Mouse (Mus musculus): ENCODE measurements around the gene Htatip2. TPM values are rescaled to one million over a fixed set of nuclear protein-coding genes. Genes with fewer than 3 reads are reported as not detected.

The Htatip2 gene
- polyA plus RNA-seq (2015; fragmentation: Nextera tagmentation; extraction: Ambion mirVana), result 39.0 and 40.6 TPM in 2 replicates

- ATAC-seq (ENCODE audit: low read depth), result peak; percentile 90
- H3K9me3 ChIP-seq (replicated peaks), result no peaks in the 10 kb centered on the region
- WGBS (ENCODE audit: insufficient replicate concordance), result under 1% methylated on average over 32 of the region's 42 CpGs
These were observed at the start of gene Htatip2 for GRCm38 (mm10) chr7:49758934-49759571. Gene Htatip2 (plus strand): TSS chr7:49759115.

DNA sequence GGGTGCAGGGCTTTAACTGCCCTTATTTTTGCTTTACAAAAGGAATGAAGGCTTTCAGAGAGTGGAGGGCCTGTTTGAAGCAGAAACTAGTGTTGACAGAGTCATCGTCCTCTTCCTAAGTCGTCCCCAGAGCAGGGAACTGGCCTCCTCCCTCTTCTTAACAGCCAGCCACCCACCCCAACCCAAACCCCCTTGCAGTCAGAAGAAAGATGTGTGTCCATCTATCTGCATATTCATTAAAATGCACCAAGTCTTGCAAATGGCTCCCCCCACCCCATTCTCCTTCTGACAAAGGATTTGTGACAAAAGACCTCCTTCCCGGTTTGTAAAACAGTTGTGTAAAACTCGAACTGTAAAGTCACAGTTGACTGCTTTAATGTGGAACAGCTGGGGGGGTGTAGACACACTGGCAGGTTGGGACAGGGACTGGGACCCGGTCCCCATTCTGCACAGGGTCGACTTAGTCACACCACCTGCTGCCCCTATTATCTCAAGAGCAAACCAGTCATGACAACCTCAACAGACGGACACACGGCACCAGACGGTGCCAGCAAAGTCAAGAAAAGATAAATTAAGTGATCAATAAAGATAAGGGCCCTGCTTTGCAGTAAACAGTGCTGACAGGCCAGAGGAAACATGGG is 49.4 kb upstream of the Htatip2 start:
- WGBS (ENCODE audit: insufficient replicate concordance), result 36% methylated on average over 9 of the region's 9 CpGs
- Histone ChIP-seq H3K9me3 (replicated peaks) (no peaks in the 10 kb centered on the region), H3K9ac (no peak overlapping the region), H3K27me3 (no peaks in the 10 kb centered on the region), H3K4me3 (replicated peaks) (no peak overlapping the region), H3K4me2 (no peak overlapping the region), H3K4me1 (replicated peaks) (no peaks in the 10 kb centered on the region), H3K36me3 (no peaks in the 10 kb centered on the region), H3K27ac (no peak overlapping the region)
- DNase-seq, result no peak
- no peak for ATAC-seq (ENCODE audit: low read depth)

More at GRCm38 (mm10) chr7:49758934-49759571, at the start of gene Htatip2:
- H3K4me1 ChIP-seq (replicated peaks), result peaks cover 64% of the 10 kb centered on the region
- peak within 1 kb of the TSS; percentile 90 for H3K4me3 ChIP-seq (replicated peaks)
- H3K27me3 ChIP-seq, result peaks cover 8% of the 10 kb centered on the region
- H3K4me2 ChIP-seq, result peak within 1 kb of the TSS; percentile 88
- peak within 1 kb of the TSS; percentile 97 for H3K27ac ChIP-seq
- DNase-seq, result peak; percentile 77
- peak within 1 kb of the TSS; percentile 94 for H3K9ac ChIP-seq
- peaks cover 14% of the 10 kb centered on the region for H3K36me3 ChIP-seq

DNA sequence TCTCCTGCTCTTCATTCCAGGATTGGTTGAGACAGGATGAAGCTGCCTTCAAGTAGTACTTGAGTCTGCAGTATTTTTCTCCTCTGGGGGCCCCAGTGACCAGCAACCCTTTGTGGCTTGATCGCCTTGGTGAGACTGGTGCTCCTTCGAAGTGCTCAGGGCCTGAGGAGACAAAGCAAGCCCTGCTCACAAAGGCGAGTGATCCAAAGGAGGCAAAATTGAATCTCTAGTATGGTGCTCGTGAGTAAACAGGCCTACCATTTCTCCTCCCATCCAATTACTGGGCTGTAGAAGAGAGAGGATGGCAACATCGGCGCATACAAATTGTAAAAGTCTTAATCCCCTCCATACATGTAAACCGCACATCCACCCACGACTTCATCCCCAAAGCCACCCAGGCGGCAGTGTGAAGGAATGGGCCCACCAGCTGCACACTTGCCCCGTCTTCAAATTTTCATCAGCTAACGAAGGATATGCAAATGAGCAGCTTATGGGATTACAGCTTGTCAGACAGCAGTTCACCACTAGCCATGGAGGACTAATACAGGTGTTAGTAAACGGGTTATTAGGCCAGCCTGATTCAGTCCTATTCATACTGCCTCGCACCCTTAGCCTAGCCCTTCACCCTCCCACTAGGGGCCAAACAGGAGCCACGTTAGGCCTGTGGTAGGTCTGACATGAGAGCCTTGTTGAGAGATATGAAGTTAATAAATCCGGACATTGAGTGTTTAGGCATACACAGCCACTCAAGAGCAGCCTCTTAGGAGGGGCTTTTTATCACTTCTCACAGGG is 40.8 kb upstream of the Htatip2 start:
- no peak for ATAC-seq (ENCODE audit: low read depth)
- H3K27ac ChIP-seq, result no peak overlapping the region
- WGBS (ENCODE audit: insufficient replicate concordance), result 64% methylated on average over 15 of the region's 15 CpGs
- no peaks in the 10 kb centered on the region for H3K4me1 ChIP-seq (replicated peaks)
- no peak overlapping the region for H3K4me2 ChIP-seq
- no peak for DNase-seq
- no peak overlapping the region for H3K9ac ChIP-seq
- no peak overlapping the region for H3K4me3 ChIP-seq (replicated peaks)
- no peaks in the 10 kb centered on the region for H3K36me3 ChIP-seq
- H3K27me3 ChIP-seq, result no peaks in the 10 kb centered on the region
- no peaks in the 10 kb centered on the region for H3K9me3 ChIP-seq (replicated peaks)

DNA sequence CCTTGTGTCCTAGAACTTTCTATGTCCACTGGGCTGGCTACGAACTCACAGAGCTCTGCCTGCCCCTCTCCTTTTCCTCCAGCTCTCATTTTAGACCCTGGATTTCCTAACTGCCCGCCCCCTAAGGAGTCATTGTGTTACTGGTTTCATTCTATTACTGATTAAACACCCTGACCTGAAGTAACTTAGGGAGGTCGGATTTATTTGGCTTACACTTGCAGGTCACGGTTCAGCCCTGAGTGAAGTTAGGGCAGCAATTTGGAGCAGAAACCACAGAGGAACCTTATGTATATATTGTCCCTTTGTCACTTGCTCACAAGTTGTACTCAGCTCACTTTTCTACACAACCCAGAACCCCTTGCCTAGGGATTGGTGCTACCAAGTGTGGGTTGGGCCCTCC is 24.6 kb upstream of the Htatip2 start:
- Histone ChIP-seq H3K27me3 (no peaks in the 10 kb centered on the region), H3K4me1 (replicated peaks) (no peaks in the 10 kb centered on the region), H3K4me2 (no peak overlapping the region), H3K36me3 (no peaks in the 10 kb centered on the region), H3K27ac (no peak overlapping the region), H3K9ac (no peak overlapping the region), H3K9me3 (replicated peaks) (no peaks in the 10 kb centered on the region), H3K4me3 (replicated peaks) (no peak overlapping the region)
- DNase-seq (no peak), ATAC-seq (ENCODE audit: low read depth) (no peak)
- 46% methylated on average over 4 of the region's 4 CpGs for WGBS (ENCODE audit: insufficient replicate concordance)

- no peaks in the 10 kb centered on the region for H3K9me3 ChIP-seq (replicated peaks)
- no peaks in the 10 kb centered on the region for H3K4me1 ChIP-seq (replicated peaks)
- 0 out of 2 replicates have a peak, but pooled peaks cover 7% of the 10 kb centered on the region for H3K27me3 ChIP-seq
- no peak for ATAC-seq (ENCODE audit: low read depth)
- H3K27ac ChIP-seq, result no peak overlapping the region
- H3K4me3 ChIP-seq (replicated peaks), result no peak overlapping the region
- no peaks in the 10 kb centered on the region for H3K36me3 ChIP-seq
- WGBS (ENCODE audit: insufficient replicate concordance), result 65% methylated on average over 8 of the region's 8 CpGs
- no peak overlapping the region for H3K4me2 ChIP-seq
- H3K9ac ChIP-seq, result no peak overlapping the region
- DNase-seq, result no peak
These were observed 19.5 kb upstream of the Htatip2 start for GRCm38 (mm10) chr7:49739448-49739847.

GRCm38 (mm10) chr7:49741474-49741873 is 17.4 kb upstream of the Htatip2 start:
- H3K4me3 ChIP-seq (replicated peaks), result no peak overlapping the region
- 0 out of 2 replicates have a peak, but pooled peaks cover 7% of the 10 kb centered on the region for H3K27me3 ChIP-seq
- no peaks in the 10 kb centered on the region for H3K9me3 ChIP-seq (replicated peaks)
- 5% methylated on average over 5 of the region's 5 CpGs for WGBS (ENCODE audit: insufficient replicate concordance)
- H3K36me3 ChIP-seq, result no peaks in the 10 kb centered on the region
- ATAC-seq (ENCODE audit: low read depth) (no peak), DNase-seq (no peak)
- no peak overlapping the region for H3K4me2 ChIP-seq
- no peaks in the 10 kb centered on the region for H3K4me1 ChIP-seq (replicated peaks)
- H3K9ac ChIP-seq, result no peak overlapping the region
- no peak overlapping the region for H3K27ac ChIP-seq

DNA sequence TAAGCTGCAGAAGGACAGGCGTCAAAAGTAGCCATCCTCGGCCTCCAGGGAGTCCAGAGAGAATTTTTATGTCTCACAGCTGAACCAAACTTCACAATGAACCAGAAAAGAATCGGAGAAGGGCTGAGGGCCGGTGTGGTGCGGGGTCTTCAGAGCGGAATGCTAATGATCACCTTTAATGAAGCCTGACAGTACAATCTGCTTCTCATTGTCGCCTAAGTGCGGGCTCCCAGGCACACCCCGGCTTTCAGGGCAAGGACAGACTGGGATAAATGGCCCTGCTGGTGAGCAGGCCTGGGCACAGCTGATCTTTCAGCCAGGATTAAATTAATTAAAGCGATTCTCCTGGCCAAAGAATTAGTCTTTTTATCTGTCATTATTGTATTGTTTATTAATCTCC is 17.0 kb upstream of the Htatip2 start:
- no peaks in the 10 kb centered on the region for H3K9me3 ChIP-seq (replicated peaks)
- WGBS (ENCODE audit: insufficient replicate concordance), result 35% methylated on average over 10 of the region's 10 CpGs
- H3K4me1 ChIP-seq (replicated peaks), result no peaks in the 10 kb centered on the region
- H3K27ac ChIP-seq, result no peak overlapping the region
- 0 out of 2 replicates have a peak, but pooled peaks cover 7% of the 10 kb centered on the region for H3K27me3 ChIP-seq
- H3K36me3 ChIP-seq, result no peaks in the 10 kb centered on the region
- no peak overlapping the region for H3K9ac ChIP-seq
- DNase-seq (no peak), ATAC-seq (ENCODE audit: low read depth) (no peak)
- no peak overlapping the region for H3K4me2 ChIP-seq
- no peak overlapping the region for H3K4me3 ChIP-seq (replicated peaks)

DNA sequence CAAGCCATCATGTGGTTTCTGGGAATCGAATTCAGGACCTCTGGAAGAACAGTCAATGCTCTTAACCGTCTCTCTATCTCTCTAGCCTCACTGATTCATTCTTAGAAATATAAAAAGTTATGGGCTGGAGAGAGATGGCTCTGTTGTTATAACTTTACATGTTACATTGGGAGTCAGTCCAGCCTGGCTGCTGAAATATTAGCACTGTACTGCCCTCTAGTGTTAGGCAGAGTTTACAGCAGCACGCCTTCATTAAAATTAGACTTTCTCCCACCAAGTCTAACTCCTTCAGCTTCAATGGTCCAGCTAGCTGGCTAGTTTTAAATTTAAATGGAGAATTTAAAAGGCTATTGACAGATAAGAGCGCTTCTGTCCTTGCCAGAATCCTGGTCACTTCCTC is 7.8 kb upstream of the Htatip2 start:
- no peak overlapping the region for H3K4me3 ChIP-seq (replicated peaks)
- H3K4me1 ChIP-seq (replicated peaks), result peaks cover 9% of the 10 kb centered on the region
- DNase-seq (no peak), ATAC-seq (ENCODE audit: low read depth) (no peak)
- WGBS (ENCODE audit: insufficient replicate concordance), result 7% methylated on average over 4 of the region's 4 CpGs
- peaks cover 19% of the 10 kb centered on the region for H3K27me3 ChIP-seq
- H3K9ac ChIP-seq, result no peak overlapping the region
- H3K27ac ChIP-seq, result no peak overlapping the region
- no peak overlapping the region for H3K4me2 ChIP-seq
- no peaks in the 10 kb centered on the region for H3K9me3 ChIP-seq (replicated peaks)
- no peaks in the 10 kb centered on the region for H3K36me3 ChIP-seq

DNA sequence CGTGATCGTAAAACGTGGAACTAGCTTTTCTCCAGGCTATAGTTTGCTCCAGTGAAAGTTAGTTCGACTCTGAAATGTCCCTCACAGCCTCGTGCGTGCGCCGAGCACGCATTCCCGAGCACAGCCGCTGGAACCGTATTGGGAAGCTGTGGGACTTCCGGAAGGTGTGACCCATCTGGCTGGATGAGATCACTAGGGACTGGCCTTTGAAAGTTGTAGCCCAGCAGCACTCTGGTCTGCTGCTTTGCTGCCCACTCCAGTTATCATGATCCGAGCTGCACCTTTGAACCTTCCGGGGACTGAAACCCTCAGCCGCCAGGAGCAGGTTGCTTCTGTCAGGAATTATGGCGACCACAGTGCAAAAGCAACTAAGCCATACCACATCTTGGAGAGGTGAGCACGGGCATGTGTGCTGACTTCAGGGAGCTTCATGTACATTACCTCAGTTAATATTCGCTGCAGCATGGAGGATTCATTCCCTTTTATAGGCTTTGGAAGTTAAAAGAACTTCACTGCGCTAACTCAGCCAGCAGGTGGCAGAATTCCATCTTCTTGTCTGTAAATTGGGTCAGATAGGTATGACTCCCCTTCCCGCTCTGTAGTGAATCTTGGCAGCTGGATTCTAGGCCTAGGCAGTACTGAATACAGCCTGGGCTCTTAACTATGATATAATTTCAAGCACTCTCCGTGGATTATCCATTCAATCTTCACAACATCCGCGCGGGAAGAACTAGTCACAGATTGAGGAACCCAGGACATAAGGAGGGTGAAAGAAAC is 6.0 kb upstream of the Htatip2 start:
- H3K4me3 ChIP-seq (replicated peaks), result peak overlapping the region; percentile 20
- peaks cover 25% of the 10 kb centered on the region for H3K27me3 ChIP-seq
- 22% methylated on average over 25 of the region's 25 CpGs for WGBS (ENCODE audit: insufficient replicate concordance)

DNA sequence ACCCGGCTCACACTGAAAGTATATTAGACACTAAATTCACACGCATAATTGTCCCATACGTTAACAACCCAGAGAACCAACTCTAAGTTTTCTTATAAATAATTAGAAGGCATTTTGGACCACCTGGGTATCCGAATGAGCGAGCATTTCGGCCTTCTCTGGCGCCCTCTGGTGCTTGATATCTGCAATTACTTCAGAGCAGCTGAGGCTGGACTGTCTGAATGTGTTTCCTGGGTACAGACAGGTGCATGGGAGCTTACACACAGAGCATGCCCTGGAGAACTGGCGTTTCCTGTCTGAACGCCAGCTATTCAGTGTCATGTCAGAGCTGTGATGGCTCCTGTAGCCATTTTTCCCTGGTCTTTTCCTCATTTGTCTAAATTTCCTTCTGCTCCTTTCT is 4.1 kb upstream of the Htatip2 start:
- H3K27me3 ChIP-seq, result peaks cover 24% of the 10 kb centered on the region
- H3K9ac ChIP-seq, result no peak overlapping the region
- no peaks in the 10 kb centered on the region for H3K36me3 ChIP-seq
- no peaks in the 10 kb centered on the region for H3K9me3 ChIP-seq (replicated peaks)
- H3K27ac ChIP-seq, result no peak overlapping the region
- H3K4me3 ChIP-seq (replicated peaks), result no peak overlapping the region
- 4% methylated on average over 9 of the region's 9 CpGs for WGBS (ENCODE audit: insufficient replicate concordance)
- peak; percentile 37 for DNase-seq
- H3K4me1 ChIP-seq (replicated peaks), result peaks cover 27% of the 10 kb centered on the region
- no peak for ATAC-seq (ENCODE audit: low read depth)
- H3K4me2 ChIP-seq, result no peak overlapping the region

More for the DNA sequence above, 6.0 kb upstream of the Htatip2 start:
- ATAC-seq (ENCODE audit: low read depth), result peak; percentile 39; the same call in 1 of the 2 replicates
- no peaks in the 10 kb centered on the region for H3K9me3 ChIP-seq (replicated peaks)
- peak overlapping the region; percentile 51 for H3K4me2 ChIP-seq
- 0 out of 2 replicates have a peak overlapping the region, but pooled peaks have one; percentile 13 for H3K9ac ChIP-seq
- H3K4me1 ChIP-seq (replicated peaks), result peaks cover 15% of the 10 kb centered on the region
- H3K27ac ChIP-seq, result no peak overlapping the region
- H3K36me3 ChIP-seq, result no peaks in the 10 kb centered on the region
- DNase-seq, result no peak

Data from liver, embryonic 13.5 days (tissue).